Mouse (Mus musculus) frontal cortex, postnatal 10 days (tissue): ENCODE measurements at regions not wholly inside any gene's neighbourhood (a gene's known extent, or its start where the extent isn't known, plus 50 kb on each side); places are given as distances from the start of the nearest gene placed in this dataset.
A peak's percentile ranks its signal among the peaks of the same experiment; 100 is the strongest.
"Not testable (repeated sequence)": the region's sequence is repeated elsewhere in the genome, so short reads cannot be mapped to it uniquely, and the experiment has no call there.

Experiments used
- DNase-seq, 2 experiments: peaks; one replicate each; pipeline ENCODE4 v3.0.0; 2022; ENCODE audit warnings: low spot score in 2 of 2, mixed read lengths in 1 of 2

DNA sequence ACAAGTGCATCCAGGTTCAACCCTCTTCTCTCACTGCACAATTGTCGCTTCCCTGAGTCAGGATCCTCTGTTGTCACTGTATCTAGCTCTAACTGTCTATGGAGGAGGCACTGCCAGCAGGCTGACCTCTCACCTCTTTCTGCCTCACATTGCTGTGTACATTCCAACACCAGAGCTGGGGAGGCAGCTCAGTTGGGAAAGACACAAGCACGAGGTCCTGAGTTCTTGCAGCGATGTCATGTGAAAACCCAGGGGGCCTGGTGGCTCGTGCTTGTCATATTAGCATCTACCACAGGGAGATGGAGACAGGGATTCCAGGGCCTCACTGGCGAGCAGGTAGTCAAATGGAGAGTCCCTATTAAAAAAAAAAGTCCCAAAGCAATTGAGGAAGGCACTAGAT, 334.2 kb downstream of the Diras2 start:
- DNase-seq = no peak

- no peak for DNase-seq
Observed at GRCm38 (mm10) chr13:52198649-52199348, 332.3 kb downstream of the Diras2 start.

DNA sequence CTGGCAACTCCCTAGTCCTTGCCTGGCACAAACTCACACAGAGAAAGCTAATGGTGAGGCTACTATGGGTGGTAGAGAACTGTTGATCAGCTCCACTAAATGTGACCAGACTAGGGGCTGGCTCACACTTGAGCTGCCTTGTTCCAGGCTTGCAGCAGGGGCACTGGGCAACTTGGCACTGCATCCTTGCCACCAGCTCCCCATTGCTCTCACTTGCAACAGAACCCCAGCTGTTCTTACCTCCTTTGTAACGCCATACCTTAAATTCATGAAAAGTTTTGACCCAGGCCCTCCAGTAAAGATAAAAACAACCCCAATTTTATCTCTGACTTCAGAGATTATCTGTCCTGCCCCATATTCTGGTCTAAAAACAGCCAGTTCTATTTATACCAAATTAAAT, 328.7 kb downstream of the Diras2 start:
- DNase-seq = no peak

- DNase-seq = no peak
Observed at GRCm38 (mm10) chr13:52205951-52206350, 325.1 kb downstream of the Diras2 start.

DNA sequence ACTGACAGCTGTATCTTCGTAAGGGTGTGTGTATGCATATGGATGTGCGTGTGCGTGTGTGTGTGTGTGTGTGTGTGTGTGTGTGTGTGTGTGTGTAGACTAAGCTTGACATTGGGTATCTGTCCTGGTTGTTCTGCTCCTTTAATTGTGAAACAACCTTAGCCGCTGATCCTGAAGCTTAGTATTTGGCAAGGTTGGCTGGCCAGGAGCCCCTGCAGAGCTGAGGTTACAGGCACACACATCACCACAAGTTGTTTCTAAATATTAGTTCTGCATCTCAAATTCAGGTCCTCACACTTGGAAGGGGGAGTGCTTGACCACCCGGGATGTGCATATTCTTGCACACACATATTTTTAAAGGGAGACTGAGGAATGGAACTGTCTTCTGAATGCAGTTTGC, 314.7 kb downstream of the Diras2 start:
- no peak for DNase-seq

DNA sequence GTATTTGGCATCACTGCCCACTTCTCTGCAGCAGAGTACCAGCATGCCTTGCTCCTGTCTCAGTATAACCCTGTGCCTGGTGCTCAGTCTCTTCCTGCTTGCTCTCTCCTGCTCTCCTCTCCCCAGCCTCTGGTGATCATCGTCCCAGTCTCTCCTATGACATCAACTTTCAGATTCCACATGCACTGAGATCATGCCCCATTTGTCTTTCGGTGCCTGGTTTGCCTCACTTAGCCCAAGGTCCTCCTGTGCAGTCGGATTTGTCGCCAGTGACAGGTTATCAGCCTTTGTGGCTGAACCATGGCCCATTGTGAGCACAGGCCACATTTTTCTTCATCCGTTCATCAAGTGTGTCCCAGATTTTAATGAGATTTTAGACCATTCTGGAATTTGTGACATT, 314.0 kb downstream of the Diras2 start:
- no peak for DNase-seq

DNA sequence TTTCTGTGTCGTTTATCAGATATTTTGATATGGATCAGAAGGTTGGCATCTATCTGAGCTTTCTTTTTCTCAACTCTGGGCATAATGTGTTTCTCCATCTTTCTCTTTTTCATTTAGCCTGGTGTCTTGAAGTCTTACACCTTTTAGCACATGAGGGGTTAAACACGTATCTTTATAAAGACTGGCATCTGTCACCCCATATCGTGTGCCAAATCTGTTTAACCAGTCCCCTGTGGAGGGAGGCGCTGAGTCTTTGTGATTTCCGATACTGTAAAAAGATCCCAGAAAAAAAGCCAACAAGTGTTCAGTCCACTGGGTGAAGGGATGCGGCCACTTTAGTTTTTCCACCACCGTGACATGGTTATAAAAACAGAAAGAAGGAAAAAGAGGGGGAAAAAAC, 313.3 kb downstream of the Diras2 start:
- no peak for DNase-seq

DNA sequence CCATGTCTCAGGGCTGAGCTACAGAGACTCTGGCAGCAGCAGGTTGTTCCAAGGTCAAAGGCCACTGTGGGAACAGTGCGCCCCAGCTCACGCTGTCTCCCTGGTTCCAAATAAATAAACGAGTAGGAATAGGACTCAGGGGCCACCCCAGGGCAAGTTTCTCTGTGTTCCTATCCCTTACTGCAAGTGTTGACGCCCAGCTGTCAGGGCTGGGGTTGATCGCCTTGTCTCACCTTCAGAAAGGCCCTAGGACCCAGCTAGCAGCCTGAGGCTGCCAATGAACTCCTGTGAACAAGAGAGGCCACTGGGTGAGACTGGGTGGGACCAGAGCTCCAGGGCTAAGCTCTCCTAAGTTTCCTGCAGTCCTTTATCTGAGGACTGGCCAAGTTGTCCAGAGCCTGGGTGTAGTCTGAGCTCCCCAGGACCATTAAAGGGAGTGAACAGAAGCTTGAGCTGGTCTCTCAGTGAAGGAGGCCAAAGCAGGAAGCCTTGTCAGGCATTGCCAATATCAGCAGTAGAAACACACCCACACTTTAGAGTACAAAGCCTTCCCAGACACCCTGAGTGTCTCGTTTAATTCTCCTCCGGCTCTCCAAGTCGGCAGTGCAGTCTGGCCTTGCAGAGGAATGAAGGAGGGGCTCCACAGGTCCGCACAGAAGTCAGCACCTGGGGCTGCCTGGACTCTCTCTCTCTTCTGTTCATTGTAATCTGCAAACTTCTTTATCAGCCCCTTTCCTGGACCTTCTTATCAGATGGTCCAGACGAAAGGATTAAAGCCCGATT, 308.6 kb downstream of the Diras2 start:
- no peak for DNase-seq

- peak; percentile 23 to 30 for DNase-seq
Observed at GRCm38 (mm10) chr13:52223098-52223962, 307.7 kb downstream of the Diras2 start.

GRCm38 (mm10) chr13:52233971-52234370, 297.1 kb downstream of the Diras2 start:
- no peak for DNase-seq

DNA sequence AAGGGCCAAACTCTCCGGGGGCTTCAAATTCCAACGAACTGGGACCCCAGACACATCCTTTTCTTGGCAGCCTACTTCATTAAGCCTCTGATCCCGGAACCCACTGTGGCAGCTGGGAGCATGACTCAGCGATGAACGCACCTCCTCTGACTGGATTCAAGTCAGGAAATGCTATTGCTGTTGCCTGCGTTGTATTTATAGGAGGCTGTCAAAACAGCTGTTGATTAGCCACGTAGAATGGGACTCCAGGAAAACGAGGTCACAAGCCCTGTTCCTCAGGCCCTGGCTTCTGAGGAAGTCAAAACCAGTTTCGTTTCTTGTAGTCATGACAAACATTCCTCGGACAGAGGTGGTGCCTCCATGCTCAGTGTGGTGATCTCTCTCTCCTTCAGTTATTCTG, 295.0 kb downstream of the Diras2 start:
- DNase-seq = peak in 1 of 2 experiments; percentile 17

GRCm38 (mm10) chr13:52239563-52239962, 291.5 kb downstream of the Diras2 start:
- DNase-seq = no peak

- no peak for DNase-seq
Observed at GRCm38 (mm10) chr13:52241761-52242160, 289.3 kb downstream of the Diras2 start.

DNA sequence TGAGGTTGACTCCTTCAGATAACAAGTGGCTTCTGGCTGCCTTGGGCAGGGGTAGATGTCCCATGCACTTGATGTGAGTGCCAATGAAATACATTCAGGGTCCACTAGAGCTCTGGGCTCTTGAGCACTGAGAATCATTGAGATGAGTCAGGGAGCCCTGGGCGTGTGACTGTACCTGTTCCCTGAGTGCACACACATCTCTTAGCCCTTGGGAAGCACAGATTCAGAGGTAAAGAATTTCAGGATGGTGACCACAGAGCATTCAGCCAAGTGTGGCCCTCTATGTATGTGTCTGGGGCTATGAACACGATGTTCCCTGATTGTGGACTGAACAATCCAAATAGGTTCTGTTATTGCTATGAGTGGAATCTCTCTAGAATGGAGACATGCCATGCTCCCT, 281.6 kb downstream of the Diras2 start:
- no peak for DNase-seq

DNA sequence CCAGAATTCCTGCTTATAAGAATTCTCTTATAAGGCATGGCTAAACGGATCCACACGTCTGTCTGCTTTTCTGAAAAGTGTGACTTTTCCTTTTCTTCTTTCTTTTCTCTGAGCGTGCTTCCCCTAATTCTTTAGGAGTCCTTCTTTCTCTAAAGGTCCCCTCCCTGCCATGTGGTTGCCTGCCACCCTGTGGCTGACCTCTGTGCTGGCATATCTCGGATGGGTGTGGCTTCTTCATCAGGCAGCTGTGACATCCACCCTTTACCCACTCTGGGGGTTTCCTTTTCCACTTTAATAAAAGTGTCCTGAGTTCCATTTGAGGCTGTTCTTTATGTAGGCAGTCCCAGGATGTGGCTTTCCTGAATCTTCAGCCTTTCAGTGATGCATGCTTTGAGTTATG, 280.7 kb downstream of the Diras2 start:
- DNase-seq = no peak

GRCm38 (mm10) chr13:52252303-52252702, 278.8 kb downstream of the Diras2 start:
- DNase-seq = no peak

- not testable (repeated sequence) for DNase-seq
Observed at GRCm38 (mm10) chr13:52252726-52253125, 278.4 kb downstream of the Diras2 start.

DNA sequence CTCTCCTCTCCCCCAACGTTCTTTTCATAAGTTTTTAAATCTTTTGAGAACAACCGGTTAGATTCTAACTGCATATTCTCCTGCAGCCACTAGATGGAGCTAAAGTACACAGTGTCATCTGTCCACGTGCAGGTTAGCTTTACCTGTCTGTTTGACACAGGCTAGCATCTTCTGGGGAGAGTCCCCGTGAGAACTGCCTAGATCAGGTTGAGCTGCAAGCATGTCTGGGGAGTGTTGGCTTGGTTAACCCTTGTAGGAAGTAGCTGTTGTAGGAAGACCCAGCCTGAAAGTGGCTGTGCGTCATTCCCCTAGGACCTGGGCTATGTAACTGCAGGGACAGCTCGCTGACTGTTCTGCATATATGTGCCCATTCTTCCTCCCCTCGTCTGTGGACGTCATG, 277.9 kb downstream of the Diras2 start:
- DNase-seq = no peak

DNA sequence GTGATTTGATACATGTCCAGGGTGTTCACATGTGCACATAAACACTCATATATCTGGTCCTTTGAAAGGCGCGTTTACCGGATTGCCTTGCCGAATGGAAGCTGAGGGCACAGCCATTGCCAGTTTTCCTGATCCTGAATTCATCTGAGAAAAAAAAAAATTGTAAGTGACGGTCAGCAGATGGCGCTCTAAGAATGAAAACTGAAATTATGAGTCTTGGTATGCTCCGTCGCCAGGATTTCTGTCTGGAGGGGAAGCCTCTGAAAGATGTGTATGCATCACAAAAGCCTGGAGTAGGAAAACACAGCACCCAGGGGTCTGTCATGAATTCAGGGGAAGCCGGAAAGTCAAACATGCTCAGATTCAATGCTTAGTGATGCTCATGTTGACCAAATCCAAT, 276.9 kb downstream of the Diras2 start:
- peak in 1 of 2 experiments; percentile 38 for DNase-seq

- DNase-seq = no peak
Observed at GRCm38 (mm10) chr13:52255697-52256096, 275.4 kb downstream of the Diras2 start.

- DNase-seq = no peak
Observed at GRCm38 (mm10) chr13:52258373-52258772, 272.7 kb downstream of the Diras2 start.

DNA sequence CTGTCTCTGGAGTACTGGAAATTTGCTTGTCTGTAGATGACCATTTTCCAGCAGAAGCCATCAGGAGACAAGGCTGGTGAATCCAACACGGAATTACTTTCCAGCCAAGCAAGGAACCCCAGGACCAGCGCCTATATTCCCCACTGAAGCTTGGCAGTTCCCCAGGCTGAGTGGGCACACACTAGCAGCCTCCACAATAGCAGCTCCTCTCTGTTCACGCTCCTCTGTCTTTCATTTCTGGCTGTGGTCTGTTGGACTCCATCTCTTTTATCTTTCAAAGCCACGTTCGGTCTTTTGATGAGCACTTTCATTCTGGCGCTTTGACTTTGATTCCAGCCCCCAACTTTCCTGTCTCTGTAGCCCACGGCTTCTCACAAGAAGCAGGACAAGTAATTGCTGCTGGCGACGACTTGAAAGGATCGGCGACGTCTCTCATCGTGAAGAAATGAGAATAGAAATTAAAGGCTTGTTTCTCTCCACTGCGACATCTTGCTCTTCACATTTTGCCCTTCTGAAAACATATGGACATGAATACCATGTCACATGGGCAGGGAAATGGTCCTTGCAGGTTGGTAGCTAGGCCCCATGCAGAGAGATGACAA, 268.0 kb downstream of the Diras2 start:
- DNase-seq = no peak
